ENCODE assay signal across 10 mouse cellular contexts in the genomic region with DNA sequence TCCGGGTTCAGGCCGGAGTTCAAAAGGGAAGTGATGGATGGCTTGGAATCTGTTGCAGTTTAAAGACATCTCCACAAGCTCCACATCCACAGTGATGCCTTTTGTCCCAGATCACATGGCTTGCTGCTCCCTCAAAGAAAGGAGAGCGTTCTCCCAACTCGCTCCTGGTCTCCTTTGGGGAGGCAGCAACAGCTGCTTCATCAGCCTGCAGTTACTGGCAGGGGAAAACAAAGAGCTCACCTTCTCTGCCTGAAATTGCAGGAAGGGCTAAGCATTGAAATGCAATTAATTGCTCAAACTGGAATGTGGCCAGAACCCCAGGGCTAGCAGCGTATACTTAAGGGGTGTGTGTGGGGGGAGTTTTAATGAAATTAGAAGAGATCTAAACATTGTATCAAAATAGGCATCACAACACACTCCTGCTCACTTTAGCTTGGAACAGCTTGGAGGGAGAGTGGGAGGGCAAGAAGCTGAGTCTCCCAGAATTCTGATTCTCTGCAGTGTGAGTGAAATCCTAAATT.
DNase-seq lines count a peak whose midpoint lies in the region; ATAC-seq lines count a peak whose summit lies in the region.
"Had no signal": no experiment of that assay in that cellular context is flagged by ENCODE, and none has a peak within 500 bp of the region (broad histone marks: within the 10 kb centered on the region; RNA-seq: fewer than 3 reads in every experiment).

No protein-coding gene starts in this region.

- H3K9ac ChIP-seq in forebrain, embryonic 15.5 days (replicated peaks): no peak overlapping the region
- H3K9ac ChIP-seq in limb, embryonic 11.5 days (ENCODE audit: low read length): peak overlapping the region; percentile 53
- H3K9ac ChIP-seq: liver, postnatal 0 days had no signal

- intact Hi-C loops in left cerebral cortex, postnatal 10 days (cut with DNase I): no loop called here

- H3K4me1 ChIP-seq in forebrain, embryonic 15.5 days: peaks cover 17% of the 10 kb centered on the region
- H3K4me1 ChIP-seq in limb, embryonic 11.5 days (ENCODE audit: control insufficient read depth, insufficient read depth, low read length): peaks cover 8% of the 10 kb centered on the region; the same call in 1 of the 2 replicates

- H3K9me3 ChIP-seq in forebrain, embryonic 15.5 days: no peaks in the 10 kb centered on the region
- H3K9me3 ChIP-seq in limb, embryonic 11.5 days (ENCODE audit: control insufficient read depth, low read length): no peaks in the 10 kb centered on the region

- no peaks in the 10 kb centered on the region for H3K36me3 ChIP-seq in forebrain, embryonic 15.5 days
- H3K36me3 ChIP-seq in limb, embryonic 11.5 days (ENCODE audit: control insufficient read depth, insufficient read depth, low read length): no peaks in the 10 kb centered on the region

- peak overlapping the region; percentile 39; the same call in 1 of the 2 replicates for H3K27ac ChIP-seq in forebrain, embryonic 15.5 days (replicated peaks)
- H3K27ac ChIP-seq in limb, embryonic 11.5 days (replicated peaks; ENCODE audit: low read depth, low read length): peak overlapping the region; percentile 65; the same call in 1 of the 2 replicates

- H3K4me2 ChIP-seq in forebrain, embryonic 15.5 days (replicated peaks): peak overlapping the region; percentile 9; the same call in 1 of the 2 replicates
- peak overlapping the region; percentile 20; the same call in 1 of the 2 replicates for H3K4me2 ChIP-seq in limb, embryonic 11.5 days (ENCODE audit: low read depth, severe bottlenecking)

- ATAC-seq in forebrain, embryonic 15.5 days (replicated peaks): peak; percentile 57
- no peak for ATAC-seq in limb, embryonic 11.5 days (ENCODE audit: insufficient number of reproducible peaks, low FRiP score, low TSS enrichment, low read depth)
- no peak for ATAC-seq in CD4-positive, CD25-positive, alpha-beta regulatory T cell, adult 4 months
- ATAC-seq: liver, postnatal 0 days had no signal

- peaks cover 12% of the 10 kb centered on the region; the same call in 1 of the 2 replicates for H3K27me3 ChIP-seq in forebrain, embryonic 15.5 days
- H3K27me3 ChIP-seq in limb, embryonic 11.5 days (ENCODE audit: control insufficient read depth, insufficient read depth, low read length): no peaks in the 10 kb centered on the region

- WGBS in forebrain, embryonic 15.5 days: 2% methylated on average over 5 of the region's 5 CpGs
- WGBS in limb, embryonic 11.5 days: 10% methylated on average over 5 of the region's 5 CpGs

- DNase-seq in left cerebral cortex, adult 11 months (ENCODE audit: low spot score): peak; percentile 39
- DNase-seq in left cerebral cortex, postnatal 10 days (ENCODE audit: extremely low spot score in 1 of 2, low spot score in 2 of 2): no peak
- DNase-seq in limb, embryonic 11.5 days (ENCODE audit: low spot score): peak; percentile 45
- DNase-seq in right cerebral cortex, postnatal 25 days: peak; percentile 41
- no peak for DNase-seq in spleen, postnatal 14 days (ENCODE audit: low spot score in 2 of 2)
- DNase-seq in thymus, postnatal 36 days: no peak
- DNase-seq: cerebellum, adult 9-10 months; liver, postnatal 0 days had no signal

- H3K4me3 ChIP-seq in forebrain, embryonic 15.5 days: no peak overlapping the region
- H3K4me3 ChIP-seq in limb, embryonic 11.5 days (ENCODE audit: low read depth, low read length): no peak overlapping the region

Comparison
In these comparisons a context has a peak if more than half of its experiments do, and no peak if none do; other contexts are left out.
1. DNase-seq: peak in left cerebral cortex, adult 11 months (single experiment), limb, embryonic 11.5 days (single experiment) and right cerebral cortex, postnatal 25 days (single experiment); none in left cerebral cortex, postnatal 10 days (0 of 2), spleen, postnatal 14 days (0 of 2) and thymus, postnatal 36 days (0 of 2).